Mouse (Mus musculus) layer of hippocampus, adult 8-10 months (tissue): ENCODE results near the gene Bach1. TPM values are rescaled to one million over a fixed set of nuclear protein-coding genes. Genes with fewer than 3 reads are reported as not detected.

Experiments used
- DNase-seq, 2 experiments: peaks; one replicate each; pipeline ENCODE4 v3.0.0; 2022; ENCODE audit warnings: low spot score in 2 of 2
- total RNA-seq, 4 experiments: library from RNA; stranded (reverse); gene quantifications; 2 replicates each; pipeline ENCODE4 v1.2.4; 2022

Gene Bach1
- total RNA-seq, 4 experiments from 2014 or later = 12.9 to 18.0 (median 14.2) TPM

DNA sequence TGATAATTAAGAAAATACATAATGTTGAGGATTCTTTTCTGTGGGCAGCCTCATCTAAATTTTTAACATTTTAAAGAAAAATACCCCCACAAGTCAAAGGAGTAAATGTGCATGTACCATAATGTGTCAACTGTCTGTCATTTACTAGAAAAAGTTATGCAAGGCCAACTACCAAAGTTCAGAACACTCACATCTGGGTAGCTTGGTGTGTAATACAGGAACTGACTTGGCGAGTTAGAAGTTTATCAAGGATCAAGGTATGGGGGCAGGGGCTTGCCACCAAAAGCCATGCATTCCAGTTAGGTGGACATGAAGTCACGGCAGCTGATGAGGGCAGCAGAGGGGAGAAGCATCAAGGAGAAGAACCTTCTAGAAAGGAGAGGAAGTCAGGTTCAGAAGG, 13.2 kb downstream of the Bach1 start:
- DNase-seq = no peak

DNA sequence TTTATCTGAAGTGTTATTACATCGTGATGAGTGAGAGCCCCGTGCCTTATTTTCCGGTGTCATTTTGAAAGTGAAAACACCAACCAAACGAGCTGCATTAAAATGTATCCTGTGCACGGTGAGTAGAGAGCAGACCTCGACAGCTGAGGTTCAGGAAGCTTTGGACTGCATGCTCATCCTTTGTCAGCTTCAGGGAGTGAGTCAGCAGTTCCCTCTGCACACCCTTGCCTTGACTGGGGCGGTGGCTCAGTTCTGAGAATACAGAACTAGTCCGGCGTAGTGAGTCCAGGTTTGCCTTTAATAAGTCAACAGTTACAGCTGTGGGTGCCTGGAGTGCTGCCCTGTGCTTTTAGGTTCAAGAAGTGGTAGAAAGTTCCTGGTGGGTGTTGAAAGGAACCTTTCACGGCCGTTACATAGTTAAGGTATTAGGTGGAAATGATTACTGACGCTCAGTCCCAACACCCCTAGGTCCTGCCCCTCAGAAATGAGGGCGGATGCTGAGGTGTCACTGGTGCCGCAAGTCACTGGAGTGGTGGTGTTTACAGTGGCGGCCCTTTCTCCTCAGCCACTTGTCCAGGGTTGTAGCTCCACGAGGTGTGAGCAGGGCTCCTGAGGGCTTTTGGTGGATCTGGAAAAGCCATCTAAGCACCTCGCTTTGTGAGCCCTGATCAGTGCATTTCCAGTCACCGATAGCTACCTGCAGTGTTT, 14.4 kb downstream of the Bach1 start:
- no peak for DNase-seq

DNA sequence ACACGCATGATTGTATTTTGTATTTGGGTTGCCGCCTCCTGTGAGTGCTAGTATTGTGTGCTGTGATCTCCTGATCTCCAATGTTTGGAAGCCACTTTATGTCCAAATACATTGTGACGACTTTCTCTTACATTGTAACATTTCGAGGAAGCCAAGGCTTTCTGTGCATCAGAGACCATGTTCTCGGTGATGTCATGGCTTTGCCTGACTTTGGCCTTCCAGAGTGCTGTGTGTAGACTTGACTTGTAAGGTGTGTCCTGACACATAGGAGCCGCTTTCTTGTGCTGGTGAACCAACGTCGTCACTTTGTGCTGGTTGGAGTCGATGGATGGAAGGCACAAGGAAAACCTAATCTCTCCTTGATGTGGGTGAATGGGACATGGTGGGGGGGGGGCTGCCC, 15.8 kb downstream of the Bach1 start:
- DNase-seq = no peak

DNA sequence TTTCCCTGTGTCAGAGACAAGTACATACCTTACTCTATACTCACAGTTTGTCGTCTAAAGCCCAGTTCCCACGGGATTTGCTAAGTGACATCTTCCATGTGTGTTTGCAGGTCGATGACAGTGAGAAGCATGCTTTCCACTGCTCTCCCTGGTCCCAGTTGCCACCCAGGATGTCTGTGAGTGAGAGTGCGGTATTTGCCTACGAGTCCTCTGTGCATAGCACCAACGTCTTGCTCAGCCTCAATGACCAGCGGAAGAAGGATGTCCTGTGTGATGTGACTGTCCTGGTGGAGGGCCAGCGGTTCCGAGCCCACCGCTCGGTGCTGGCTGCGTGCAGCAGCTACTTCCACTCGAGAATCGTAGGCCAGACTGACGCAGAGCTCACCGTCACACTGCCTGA, 16.5 kb downstream of the Bach1 start:
- no peak for DNase-seq

DNA sequence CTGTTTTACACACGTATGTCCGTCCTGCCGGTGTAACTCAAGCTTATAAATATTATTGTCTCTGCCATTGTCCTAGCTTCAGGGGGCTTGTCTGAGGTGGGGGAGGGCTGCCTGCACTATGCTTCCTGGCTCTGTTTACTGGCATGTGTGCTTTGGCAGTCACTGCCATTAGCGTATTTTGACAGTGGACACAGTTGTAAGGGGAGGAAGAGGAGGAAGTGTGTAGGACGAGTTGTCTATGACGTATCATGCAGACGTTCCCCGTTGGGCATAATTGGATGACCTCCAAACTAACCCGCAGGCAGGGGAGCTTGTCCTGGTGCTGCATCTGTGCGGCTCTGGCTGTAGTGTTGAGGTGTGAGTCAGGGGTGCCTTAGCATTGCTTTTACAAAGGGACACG, 17.5 kb downstream of the Bach1 start:
- no peak for DNase-seq

DNA sequence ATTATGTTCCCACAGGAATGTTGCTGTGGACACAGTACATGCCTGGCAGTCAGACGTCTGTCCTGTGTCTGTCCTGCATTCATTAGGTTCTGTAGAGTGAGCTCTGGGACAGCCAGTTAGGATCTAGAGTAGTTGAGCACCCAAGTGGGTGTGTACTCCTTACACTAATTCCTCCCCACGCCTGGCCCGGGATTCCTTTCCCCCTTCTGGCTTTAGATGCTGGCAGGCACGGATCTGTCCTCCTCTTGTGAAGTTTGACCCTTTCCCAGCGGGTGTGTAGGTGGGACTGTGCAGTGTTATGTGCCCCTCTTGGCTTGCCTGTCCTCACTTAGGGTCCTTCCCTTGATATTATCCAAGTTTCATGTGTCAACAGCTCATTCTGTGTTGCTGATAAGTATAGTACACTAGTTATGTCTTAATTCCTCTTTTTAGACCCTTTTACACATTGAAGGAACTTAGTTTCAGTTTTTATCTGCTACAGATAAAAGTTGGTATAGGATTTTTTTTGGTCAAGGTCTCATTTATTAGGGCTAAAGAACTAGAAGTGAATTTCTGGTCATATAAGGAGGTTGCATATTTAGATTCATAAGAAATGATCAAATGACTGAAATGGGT, 18.4 kb downstream of the Bach1 start:
- no peak for DNase-seq

DNA sequence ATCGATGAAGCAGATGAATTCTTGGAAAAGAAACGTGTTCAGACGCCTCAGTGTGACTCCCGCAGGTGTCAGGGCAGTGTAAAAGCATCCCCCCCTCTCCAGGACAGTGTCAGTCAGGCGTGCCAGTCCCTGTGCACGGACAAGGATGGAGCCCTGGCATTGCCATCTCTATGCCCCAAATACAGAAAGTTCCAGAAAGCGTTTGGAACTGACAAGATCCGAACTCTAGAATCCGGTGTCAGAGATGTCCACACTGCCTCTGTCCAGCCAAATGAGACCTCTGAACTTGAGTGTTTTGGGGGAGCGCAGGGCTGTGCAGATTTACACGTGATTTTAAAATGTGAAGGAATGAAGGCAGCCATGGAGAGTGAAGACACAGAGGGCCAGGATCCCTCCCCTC, 20.3 kb downstream of the Bach1 start:
- DNase-seq = no peak

DNA sequence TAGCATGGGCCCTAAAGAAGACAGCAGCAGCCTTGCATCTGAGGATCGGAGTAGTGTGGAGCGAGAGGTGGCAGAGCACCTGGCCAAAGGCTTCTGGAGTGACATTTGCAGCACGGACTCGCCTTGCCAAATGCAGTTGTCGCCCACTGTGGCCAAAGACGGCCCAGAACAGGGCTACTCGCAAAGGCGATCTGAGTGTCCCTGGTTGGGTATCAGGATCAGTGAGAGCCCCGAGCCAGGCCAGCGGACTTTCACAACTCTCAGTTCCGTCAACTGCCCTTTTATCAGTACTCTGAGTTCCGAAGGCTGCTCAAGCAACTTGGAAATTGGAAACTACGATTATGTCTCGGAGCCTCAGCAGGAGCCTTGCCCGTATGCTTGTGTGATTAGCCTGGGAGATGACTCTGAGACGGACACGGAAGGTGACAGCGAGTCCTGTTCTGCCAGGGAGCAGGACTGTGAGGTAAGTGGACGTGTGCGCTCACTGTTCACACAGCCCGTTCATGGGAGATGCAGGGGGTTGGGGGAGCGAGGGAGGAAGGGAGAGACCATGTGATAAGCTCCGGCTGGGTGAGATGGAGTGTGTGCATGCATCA, 21.0 kb downstream of the Bach1 start:
- no peak for DNase-seq

DNA sequence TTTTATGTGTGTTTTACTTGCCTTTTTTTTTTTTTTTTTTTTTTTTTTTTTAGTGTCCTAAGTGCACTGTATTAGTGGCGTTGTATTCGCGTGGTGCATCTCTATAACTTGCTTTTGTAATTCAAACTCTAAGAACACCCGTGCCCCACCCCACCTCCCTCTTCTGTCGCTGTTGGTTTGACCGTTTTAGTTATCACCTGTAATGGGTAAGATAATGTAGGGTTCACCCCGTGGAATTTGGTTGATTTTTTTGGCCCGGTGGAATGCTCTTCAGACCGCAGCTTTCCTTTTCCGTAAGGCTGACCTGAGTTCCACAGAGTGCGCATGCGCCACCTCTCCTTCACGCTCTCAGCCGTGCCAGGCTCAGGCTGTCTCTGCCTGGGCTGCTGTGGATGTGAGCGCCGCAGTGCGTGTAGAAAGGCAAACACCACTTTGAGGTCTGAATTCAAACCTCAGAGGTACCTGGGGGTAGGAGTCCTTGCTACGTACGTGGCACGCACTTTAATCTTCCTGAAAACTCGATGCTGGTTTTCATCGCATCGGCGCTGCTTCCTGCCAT, 22.2 kb downstream of the Bach1 start:
- DNase-seq = no peak

DNA sequence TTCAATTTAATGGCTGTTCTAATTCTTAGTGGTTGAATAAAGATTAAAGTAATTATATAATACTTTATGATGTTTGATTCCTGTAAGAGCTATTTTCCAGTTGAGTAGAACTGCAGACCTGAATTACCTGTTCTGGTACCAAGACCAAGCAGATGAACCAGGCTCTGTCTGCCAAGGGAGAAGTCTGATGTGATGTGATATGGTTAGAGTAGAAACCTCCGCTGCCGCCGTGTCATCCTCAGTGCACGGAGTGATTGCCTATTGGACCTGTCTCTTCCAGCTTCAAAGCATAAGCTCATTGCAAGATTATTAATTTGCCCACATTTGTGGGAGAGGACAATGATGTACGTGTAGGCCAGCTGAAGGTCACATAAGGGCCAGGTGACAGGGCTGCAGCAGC, 24.1 kb downstream of the Bach1 start:
- DNase-seq = no peak

DNA sequence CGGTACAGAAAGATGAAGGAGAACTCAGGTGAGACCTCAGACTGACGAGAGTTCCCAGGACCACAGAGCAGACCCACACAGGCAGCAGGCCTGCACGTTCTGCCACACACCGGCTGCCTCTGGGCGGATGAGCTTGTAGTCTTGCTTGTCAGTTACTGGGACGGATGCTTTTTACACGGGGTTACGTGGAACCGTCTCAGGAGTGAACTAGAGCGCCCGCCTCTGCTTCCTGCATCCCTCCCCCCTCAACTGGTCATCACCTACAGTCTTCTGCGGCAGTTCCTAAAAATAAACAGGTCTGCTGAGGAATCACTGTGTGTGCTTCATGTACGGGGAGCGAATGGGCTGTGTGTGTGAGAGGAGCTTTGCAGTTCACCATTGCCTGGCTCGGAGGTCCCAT, 24.7 kb downstream of the Bach1 start:
- no peak for DNase-seq

DNA sequence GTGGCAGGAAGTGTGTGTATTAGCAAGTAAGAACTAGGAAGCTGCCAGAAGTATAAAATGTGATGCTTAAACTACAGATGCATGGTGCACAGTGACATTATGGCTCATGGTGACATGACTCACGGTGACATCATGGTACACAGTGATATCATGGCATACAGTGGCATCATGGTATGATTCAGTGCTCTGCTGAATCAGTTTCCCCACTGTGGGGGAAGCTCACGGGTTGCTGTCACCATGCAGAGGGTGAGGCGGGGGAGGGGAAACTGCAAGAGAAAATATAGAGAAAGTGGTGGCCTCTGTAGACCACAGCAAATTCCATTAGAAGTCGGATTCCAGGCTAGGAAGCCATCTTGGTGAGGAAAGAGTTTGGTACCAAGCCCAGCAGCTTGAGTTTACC, 26.1 kb downstream of the Bach1 start:
- DNase-seq = no peak

DNA sequence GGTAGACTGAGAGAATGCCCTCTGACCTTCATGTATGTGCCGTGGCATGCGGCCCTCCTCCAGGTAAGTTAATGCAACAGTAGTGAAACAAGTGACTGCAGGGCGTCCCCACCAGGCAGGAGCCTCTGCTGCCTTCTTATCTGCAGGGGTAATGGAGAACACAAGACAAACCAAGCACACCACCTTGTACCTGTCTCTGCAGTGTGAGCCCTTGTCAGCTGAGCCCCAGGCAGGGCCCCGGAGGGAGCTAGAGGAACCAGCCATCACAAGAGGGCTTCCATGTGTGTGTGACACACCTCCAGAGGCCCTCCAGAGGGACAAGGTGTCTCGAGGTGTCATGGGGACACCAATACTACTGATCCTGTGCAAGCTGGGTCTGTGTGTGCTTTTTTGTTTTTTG, 26.5 kb downstream of the Bach1 start:
- no peak for DNase-seq

DNA sequence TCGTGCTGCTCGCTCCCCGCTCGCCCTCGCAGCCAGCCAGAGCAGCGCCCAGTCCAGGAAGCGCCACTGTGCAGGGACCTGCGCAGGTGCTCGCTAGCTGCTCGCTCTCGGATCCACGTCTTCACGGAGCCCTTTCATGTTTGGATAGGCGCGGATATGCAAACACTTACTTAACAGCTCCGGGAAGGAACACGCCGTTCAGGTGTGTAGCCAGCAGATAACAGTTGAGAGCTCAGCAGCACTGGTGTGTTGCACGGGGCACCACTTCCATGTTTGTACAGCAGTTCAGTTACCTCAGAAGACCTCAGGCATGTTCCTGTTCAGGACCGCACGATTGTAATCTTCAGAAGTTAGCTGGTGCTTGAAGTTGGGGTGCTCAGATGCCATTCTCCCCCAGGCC, 27.2 kb downstream of the Bach1 start:
- no peak for DNase-seq

DNA sequence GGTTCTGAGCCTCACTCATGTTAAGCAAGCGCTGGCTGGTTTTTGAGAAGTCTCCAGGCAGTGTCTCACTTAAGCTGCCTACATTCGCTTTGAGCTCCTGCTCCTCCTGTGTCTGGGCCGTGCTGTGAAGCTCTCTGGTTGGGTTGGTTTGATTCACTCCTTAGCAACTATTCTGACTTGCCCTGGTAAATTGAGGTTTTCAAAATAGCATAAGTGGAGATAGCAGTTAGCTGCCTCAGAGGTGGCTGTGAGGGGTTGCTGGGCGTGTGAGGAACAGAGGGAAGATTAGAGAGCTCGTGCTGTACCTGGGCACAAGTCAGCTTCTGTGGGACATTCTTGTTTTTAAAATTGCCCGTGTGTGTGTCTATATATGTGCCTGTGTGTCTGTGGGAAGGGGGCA, 27.6 kb downstream of the Bach1 start:
- no peak for DNase-seq

DNA sequence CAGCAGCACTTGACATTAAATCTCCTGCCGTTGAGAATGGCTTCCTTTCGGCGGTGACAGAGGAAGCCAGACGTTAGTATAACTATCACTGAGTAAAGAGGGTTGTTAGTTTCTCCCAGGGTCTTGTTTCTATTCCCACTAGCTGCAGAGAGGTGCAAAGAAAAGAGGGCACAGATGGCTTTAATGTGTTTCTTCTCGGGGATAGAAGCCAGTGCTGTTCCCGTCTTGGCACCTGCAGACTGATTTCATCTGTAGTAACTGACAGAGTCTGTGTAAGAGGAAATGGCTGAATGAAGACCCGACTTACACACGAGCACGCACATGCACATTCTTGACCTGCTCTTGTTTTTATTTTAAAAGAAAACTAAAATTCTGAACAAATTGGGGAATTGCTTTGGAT, 28.5 kb downstream of the Bach1 start:
- DNase-seq = no peak

DNA sequence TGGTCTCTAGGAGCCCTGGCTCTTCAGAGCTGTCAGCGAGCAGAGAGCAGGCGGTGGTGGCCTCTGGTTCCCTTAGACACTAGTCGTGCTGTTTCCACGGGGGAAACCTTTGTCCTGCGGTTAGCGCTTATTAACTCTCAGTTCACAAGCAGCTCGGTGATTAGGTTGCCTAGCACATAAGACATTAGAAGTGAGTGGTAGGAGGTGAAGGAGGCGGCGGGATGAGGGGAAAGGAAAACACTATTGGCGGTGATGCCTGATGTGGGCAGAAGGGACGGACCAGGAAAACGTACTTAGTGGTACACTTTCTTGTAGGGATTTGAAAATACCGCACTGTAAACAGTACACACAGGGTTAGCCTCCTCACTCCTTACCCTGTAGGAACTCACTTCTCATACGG, 29.2 kb downstream of the Bach1 start:
- no peak for DNase-seq

DNA sequence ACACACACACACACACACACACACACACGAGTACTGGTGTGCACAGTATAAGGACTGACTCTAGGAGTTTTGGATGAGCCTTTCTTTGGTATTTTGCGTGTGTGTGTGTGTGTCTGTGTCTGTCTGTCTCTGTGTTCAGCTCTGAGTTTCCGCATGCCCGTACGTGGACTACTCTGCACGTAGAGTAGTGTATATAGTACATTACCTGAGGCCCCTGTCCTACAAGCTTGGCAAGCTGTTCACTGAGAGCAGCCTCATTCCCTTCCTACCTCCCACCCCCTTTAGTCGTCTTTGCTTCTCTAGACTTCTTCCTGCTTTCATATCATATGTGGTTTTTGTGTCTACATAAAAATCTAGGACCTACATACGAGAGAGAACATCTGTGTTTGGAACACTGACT, 30.0 kb downstream of the Bach1 start:
- DNase-seq = no peak

DNA sequence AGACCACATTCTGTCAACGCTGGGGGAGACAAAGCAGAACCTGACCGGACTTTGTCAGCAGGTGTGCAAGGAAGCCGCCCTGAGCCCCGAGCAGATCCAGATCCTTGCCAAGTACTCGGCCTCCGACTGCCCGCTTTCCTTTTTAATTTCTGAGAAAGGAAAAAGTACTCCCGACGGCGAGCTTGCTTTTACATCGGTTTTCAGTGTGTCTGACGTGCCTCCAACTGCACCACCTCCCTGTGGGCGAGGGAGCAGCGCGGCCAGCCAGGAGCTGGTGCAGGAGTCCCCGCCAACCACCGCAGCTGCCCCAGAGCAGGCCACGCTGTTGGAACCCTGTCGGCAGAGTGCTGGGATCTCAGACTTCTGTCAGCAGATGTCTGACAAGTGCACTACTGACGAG, 30.7 kb downstream of the Bach1 start:
- DNase-seq = no peak

DNA sequence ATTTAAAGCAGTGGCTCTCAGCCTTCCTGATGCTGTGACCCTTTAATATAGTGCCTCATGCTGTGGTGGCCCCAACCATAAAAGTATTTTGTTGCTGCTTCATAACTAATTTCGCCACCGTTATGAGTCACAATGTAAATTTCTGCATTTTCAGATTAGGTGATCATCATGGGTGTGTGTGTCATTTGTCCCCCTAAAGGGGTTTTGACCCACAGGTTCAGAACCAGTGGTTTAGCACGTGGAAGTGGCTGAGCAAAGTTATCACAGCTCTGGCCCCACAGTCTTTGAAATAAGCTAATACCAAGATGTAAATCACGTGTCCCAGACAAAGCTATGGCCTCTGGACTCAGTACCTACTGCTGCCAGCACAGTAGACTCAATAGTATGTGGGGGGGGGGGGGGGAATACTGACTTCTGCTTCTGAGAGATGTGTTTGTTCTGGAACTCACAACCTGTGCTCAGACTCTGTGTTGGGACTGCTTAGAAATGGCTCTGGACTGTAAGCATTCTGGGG, 36.2 kb downstream of the Bach1 start:
- no peak for DNase-seq

DNA sequence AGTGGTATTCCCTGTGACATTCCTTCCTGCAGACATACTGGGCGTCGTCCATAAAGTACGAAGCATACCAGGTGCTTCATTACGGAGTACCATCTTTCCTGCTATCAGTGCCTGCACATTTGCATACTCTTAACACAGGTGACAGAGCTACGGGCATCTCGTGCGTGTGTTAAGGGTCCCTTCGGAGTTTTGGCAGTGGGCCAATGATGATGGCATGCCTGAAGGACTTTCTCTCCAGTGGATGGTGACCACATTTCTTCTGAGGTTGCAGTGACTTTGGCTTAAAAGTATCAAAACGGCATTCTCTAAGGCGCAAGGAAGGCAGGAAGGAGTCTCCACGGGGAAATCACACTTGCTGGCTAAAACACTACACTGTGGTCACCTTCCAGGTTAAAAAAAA, 37.4 kb downstream of the Bach1 start:
- no peak for DNase-seq

DNA sequence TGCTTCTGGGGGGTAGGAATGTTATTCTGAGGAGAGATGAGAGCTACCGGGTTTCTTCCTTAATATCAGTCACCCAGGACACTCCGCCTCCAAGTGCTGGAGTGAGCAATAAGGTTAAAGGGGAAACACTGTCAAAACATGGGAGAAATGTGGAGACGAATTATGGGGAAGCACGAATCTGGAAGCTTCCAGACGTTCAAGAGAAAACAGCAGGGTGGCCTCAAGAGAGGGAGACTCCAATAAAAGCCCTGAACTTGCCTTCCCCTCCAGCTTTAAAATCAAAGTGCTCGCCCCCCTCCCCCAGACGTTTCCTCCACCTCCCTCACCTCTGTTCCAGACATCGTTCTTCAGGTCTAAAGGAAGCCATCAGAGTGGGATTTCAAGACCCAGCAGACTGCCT, 38.6 kb downstream of the Bach1 start:
- DNase-seq = no peak
